Mouse (Mus musculus) hindbrain, embryonic 14.5 days (tissue): ENCODE data around the gene Rad51b. TPM values are rescaled to one million over a fixed set of nuclear protein-coding genes. Genes with fewer than 3 reads are reported as not detected.

Source experiments
- ATAC-seq: fragments of 200-750 bp; cut with Nextera tagmentation; 2 replicates; pipeline ENCODE4 v1.8.0; 2017; ENCODE audit warnings: moderate number of reproducible peaks, mild to moderate bottlenecking, moderate TSS enrichment, moderate library complexity; ENCODE audit not compliant: low FRiP score
- DNase-seq: peaks from one replicate; pipeline ENCODE4 v3.0.0-alpha.2; 2015; ENCODE audit warnings: low spot score
- H3K27ac ChIP-seq: fragments of 300-500 bp; sonication (generic); 2 replicates; pipeline ENCODE4 v1.5.1; 2014; ENCODE audit warnings: mild to moderate bottlenecking, moderate library complexity
- H3K27me3 ChIP-seq: fragments of 300-500 bp; sonication (generic); 2 replicates; pipeline ENCODE4 v1.6.1; 2014; ENCODE audit warnings: mild to moderate bottlenecking, low read length, mixed read lengths; ENCODE audit not compliant: control insufficient read depth, insufficient read depth
- H3K36me3 ChIP-seq: fragments of 300-500 bp; sonication (generic); replicated peaks from 2 replicates; pipeline ENCODE4 v1.6.1; 2014; ENCODE audit not compliant: control insufficient read depth, insufficient read depth
- H3K4me1 ChIP-seq: fragments of 300-500 bp; sonication (generic); replicated peaks from 2 replicates; pipeline ENCODE4 v1.6.1; 2014; ENCODE audit warnings: antibody characterized with exemption, low read length, mixed read lengths; ENCODE audit not compliant: control insufficient read depth, insufficient read depth
- H3K4me2 ChIP-seq: fragments of 300-500 bp; sonication (generic); replicated peaks from 2 replicates; pipeline ENCODE4 v1.6.1; 2014; ENCODE audit warnings: mild to moderate bottlenecking, moderate library complexity
- H3K4me3 ChIP-seq: fragments of 300-500 bp; sonication (generic); replicated peaks from 2 replicates; pipeline ENCODE4 v1.5.1; 2014; ENCODE audit warnings: mild to moderate bottlenecking, low read length
- H3K9ac ChIP-seq: fragments of 300-500 bp; sonication (generic); 2 replicates; pipeline ENCODE4 v1.6.1; 2014
- H3K9me3 ChIP-seq: fragments of 300-500 bp; sonication (generic); 2 replicates; pipeline ENCODE4 v1.6.1; 2016; ENCODE audit warnings: low read length; ENCODE audit not compliant: control insufficient read depth
- WGBS: fragments of 180-500 bp; shearing (Covaris S2); extraction: QIAGEN DNeasy Blood & Tissue Kit; methylation state at CpG from one replicate; pipeline ENCODE4 v1.1.7; 2014; 5-methylcytosine and 5-hydroxymethylcytosine counted together
- polyA plus RNA-seq: library from polyadenylated mRNA; unstranded; fragments of >200 nt; fragmentation: Nextera tagmentation; extraction: Ambion mirVana; gene quantifications from 2 replicates; pipeline ENCODE4 v1.2.1, GENCODE M21; 2014

Rad51b gene
- polyA plus RNA-seq, 1 experiment from 2014 or later = 1.5 TPM

DNA sequence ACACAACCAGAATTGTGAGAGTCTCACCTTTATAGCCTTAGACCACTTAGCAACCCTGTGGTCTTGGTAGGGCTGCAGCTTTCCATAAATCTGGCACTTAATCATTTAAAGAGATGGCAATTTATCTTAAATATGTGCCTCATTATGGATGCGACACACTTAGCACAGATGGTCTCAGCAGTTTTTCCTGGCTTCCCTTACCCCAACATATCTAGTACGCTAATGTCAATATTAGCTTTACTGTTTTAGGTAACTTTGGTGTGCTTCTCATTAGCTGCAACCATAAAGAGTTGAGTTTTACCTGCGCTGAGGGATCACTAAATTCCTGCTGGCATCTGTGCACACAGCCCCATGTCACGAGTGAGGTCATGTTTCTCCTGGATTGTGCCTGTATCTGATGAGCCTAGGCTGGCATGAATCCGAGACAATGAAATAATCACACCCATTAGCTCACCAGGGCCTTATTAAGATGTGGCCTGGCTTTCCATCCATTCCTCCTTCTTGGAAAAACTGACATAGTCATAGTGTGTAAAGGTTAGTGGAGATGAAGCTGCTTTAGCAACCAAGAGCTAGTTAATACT, 432.9 kb downstream of the Rad51b start:
- Histone ChIP-seq H3K9ac (no peak overlapping the region), H3K36me3 (no peaks in the 10 kb centered on the region), H3K27me3 (no peaks in the 10 kb centered on the region), H3K4me1 (0 out of 2 replicates have a peak, but pooled peaks cover 4% of the 10 kb centered on the region), H3K4me2 (no peak overlapping the region), H3K4me3 (no peak overlapping the region), H3K27ac (no peak overlapping the region), H3K9me3 (peaks cover 21% of the 10 kb centered on the region)
- WGBS = 74% methylated on average over 5 of the region's 5 CpGs
- DNase-seq = no peak
- ATAC-seq = no peak

DNA sequence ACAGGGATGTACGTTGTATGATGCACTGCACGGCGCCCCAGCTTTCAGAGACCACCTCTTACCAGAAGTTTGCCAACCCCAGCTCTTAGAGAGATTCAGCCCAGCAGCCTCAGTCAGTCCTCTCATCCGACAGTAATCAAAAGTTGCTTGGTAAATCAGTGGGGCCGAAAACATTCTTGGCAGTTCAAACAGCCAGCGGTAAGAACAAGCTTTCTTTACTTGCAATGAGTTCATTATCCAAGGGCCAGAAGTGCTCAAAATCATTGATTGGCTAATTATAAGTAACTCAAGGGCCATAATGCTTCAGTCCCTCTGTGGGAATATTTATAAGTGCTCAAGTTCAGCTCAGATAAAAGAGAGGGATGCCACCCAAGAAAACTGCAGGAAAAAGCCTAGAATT, 434.8 kb downstream of the Rad51b start:
- peak overlapping the region; percentile 43 for H3K27ac ChIP-seq
- DNase-seq = no peak
- ATAC-seq = no peak

DNA sequence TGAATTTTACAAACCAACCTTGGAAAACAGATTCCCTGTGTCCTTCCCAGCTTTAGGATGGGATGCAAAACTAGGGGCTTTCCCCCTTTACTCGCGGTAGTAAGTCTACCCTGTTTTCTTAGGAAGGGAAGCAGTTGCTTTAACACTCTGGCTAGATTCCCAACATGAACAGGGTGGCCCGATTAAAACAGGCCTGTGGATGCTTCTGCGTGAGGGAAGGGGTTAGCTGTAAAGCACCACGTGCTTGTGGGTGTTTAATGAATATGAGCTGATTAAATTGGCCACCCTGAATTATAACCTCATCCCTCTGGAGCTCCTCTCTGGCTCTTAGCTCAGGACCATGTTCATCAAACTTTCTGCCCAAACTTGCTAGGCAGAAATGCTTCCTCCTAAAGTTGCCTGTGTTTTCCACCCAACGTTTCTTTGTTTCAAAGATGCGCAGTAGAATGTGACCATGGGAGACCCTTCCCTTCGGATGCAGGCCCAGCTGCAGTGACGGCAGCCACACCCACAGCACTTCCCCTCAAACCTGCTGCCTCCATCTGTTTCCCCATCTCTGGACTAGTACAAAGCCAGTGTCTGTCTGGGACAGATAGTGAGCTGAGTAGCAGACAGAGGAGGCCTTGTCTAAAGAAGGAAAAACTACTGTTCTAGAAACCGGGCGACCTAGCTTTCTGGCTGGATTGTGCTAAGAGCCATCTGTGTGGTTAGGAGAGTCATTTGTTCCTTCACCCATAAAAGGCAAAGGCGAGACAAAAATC, 435.5 kb downstream of the Rad51b start:
- Histone ChIP-seq H3K36me3 (no peaks in the 10 kb centered on the region), H3K27ac (0 out of 2 replicates have a peak overlapping the region, but pooled peaks have one; percentile 16), H3K9me3 (peaks cover 20% of the 10 kb centered on the region), H3K9ac (no peak overlapping the region), H3K27me3 (no peaks in the 10 kb centered on the region), H3K4me2 (no peak overlapping the region), H3K4me1 (0 out of 2 replicates have a peak, but pooled peaks cover 6% of the 10 kb centered on the region), H3K4me3 (no peak overlapping the region)
- 44% methylated on average over 12 of the region's 12 CpGs for WGBS
- DNase-seq (no peak), ATAC-seq (no peak)

More for the DNA sequence above, 434.8 kb downstream of the Rad51b start:
- no peak overlapping the region for H3K4me2 ChIP-seq
- H3K4me3 ChIP-seq = no peak overlapping the region
- H3K9ac ChIP-seq = no peak overlapping the region
- 79% methylated on average over 6 of the region's 6 CpGs for WGBS
- no peaks in the 10 kb centered on the region for H3K27me3 ChIP-seq
- H3K4me1 ChIP-seq = 0 out of 2 replicates have a peak, but pooled peaks cover 6% of the 10 kb centered on the region
- H3K36me3 ChIP-seq = no peaks in the 10 kb centered on the region
- H3K9me3 ChIP-seq = peaks cover 21% of the 10 kb centered on the region

DNA sequence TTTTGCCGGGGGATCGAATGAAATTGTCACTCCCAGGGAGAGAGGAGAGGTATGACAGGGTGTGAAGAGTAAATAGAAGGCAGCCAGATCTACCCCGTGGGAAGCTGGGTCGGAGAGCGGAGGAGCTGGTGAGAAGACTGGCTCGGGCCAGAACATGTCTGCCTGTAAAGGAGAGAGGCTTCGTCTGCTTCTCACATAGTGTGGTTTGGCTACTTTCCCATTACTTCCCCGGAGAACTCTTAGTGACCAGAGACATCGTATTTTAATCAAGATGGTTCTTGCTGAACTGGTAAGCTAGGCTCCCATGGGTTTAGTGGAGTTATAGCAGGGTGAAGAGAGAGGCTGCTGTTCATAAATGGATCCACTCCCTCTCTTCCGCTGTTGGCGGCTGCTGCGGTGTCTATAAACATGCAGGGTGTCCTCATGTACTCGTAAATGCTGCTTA, 438.3 kb downstream of the Rad51b start:
- H3K27ac ChIP-seq = no peak overlapping the region
- no peak overlapping the region for H3K4me3 ChIP-seq
- no peak overlapping the region for H3K4me2 ChIP-seq
- ATAC-seq (no peak), DNase-seq (no peak)
- 77% methylated on average over 13 of the region's 13 CpGs for WGBS
- H3K4me1 ChIP-seq = 0 out of 2 replicates have a peak, but pooled peaks cover 4% of the 10 kb centered on the region
- no peaks in the 10 kb centered on the region for H3K27me3 ChIP-seq
- no peaks in the 10 kb centered on the region for H3K36me3 ChIP-seq
- no peaks in the 10 kb centered on the region for H3K9me3 ChIP-seq
- H3K9ac ChIP-seq = no peak overlapping the region

DNA sequence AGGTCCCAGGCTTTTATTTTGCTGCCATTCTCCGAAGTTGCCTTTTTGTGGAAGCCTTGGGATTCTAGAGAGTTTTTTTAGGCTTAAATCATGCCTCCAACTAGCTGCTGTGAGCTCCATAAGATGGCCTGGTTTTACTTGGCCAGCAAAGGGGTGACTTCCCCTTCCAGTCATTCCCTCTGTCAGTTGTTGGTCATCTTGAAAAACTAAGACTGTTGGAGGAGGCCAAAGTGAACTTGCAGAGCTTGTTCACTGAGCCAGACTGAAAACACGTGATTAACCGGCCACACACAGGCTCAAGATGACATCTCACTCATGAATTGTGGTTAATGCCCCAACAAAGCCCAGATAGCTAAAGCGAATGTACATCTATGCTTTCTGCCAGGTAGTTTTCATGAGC, 438.8 kb downstream of the Rad51b start:
- Histone ChIP-seq H3K4me1 (0 out of 2 replicates have a peak, but pooled peaks cover 4% of the 10 kb centered on the region), H3K4me2 (no peak overlapping the region), H3K4me3 (no peak overlapping the region), H3K9ac (no peak overlapping the region), H3K36me3 (no peaks in the 10 kb centered on the region), H3K27ac (no peak overlapping the region), H3K9me3 (no peaks in the 10 kb centered on the region), H3K27me3 (no peaks in the 10 kb centered on the region)
- WGBS = 87% methylated on average over 4 of the region's 4 CpGs
- ATAC-seq (no peak), DNase-seq (no peak)

DNA sequence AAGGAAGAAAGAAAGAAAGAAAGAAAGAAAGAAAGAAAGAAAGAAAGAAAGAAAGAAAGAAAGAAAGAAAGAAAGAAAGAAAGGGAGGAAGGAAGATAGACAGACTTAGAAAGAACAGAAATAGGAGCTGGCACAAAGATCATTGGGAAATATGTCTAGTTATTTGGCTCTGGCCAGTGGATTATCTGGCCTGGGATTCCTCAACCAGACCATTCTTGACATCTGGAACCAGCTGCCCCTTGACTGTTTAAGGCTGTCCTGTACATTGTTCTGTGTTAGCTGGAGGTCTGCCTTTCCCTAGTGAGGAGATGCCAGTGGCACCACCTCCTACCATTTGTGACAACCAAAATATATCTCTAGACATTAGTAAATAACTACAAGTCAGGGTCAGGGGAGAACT, 441.6 kb downstream of the Rad51b start:
- H3K4me1 ChIP-seq = 0 out of 2 replicates have a peak, but pooled peaks cover 4% of the 10 kb centered on the region
- H3K27me3 ChIP-seq = no peaks in the 10 kb centered on the region
- H3K9ac ChIP-seq = no peak overlapping the region
- ATAC-seq (no peak), DNase-seq (no peak)
- H3K27ac ChIP-seq = no peak overlapping the region
- no peaks in the 10 kb centered on the region for H3K36me3 ChIP-seq
- no peaks in the 10 kb centered on the region for H3K9me3 ChIP-seq
- no peak overlapping the region for H3K4me2 ChIP-seq
- no peak overlapping the region for H3K4me3 ChIP-seq

DNA sequence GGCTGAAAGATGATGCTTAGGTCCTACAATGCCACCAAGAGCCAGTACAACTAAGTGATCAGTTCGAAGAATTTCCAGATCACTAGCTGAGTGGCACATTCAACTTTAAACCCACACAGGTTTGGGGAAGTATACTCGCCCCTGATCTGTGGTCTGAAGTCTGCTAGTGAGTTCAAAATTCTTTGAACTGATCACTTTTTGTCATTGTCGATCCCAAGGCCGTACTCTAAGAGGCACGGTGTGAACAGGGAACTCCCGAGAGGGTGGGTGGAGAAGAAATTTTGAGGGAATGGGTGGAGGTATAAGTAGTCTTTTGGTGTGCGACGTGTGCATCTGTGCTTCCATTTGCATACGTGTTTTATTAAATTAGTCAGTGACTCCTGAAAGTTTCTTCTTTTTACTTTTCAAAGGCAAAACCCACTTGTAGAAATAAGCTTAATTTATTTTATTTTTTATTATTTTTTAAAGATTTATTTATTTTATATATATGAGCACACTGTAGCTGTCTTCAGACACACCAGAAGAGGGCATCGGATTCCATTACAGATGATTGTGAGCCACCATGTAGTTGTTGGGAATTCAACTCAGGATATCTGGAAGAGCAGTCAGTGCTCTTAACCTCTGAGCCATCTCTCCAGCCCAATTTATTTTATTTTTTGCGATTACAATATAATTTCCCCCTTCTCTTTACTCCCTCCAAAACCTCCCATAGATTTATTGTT, 443.0 kb downstream of the Rad51b start:
- H3K9ac ChIP-seq = no peak overlapping the region
- H3K27ac ChIP-seq = no peak overlapping the region
- WGBS = 95% methylated on average over 11 of the region's 11 CpGs
- H3K4me2 ChIP-seq = no peak overlapping the region
- 0 out of 2 replicates have a peak, but pooled peaks cover 2% of the 10 kb centered on the region for H3K4me1 ChIP-seq
- DNase-seq (no peak), ATAC-seq (no peak)
- no peak overlapping the region for H3K4me3 ChIP-seq
- H3K27me3 ChIP-seq = no peaks in the 10 kb centered on the region
- no peaks in the 10 kb centered on the region for H3K9me3 ChIP-seq
- H3K36me3 ChIP-seq = no peaks in the 10 kb centered on the region

DNA sequence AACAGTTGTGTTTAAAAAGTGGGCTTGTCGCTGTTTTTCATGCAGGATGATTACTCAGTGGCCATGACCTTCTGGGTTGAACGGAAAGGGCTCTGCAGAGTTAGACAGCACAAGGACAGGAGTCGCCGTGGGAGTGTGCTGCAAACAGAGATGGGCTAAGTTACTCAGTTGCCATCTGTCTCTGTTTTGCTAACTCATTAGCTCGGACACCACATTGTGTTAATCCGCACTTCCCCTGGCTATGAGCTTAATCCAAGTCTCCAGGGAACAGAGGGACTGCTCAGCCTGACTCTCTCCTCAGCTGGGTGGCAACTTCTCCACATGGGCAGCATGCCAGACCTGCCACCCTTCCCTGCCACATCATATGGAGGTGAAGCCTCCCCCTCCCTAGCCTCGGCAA, 445.1 kb downstream of the Rad51b start:
- Histone ChIP-seq H3K36me3 (no peaks in the 10 kb centered on the region), H3K27ac (no peak overlapping the region), H3K4me1 (peaks cover 11% of the 10 kb centered on the region; the same call in 1 of the 2 replicates), H3K9ac (no peak overlapping the region), H3K27me3 (no peaks in the 10 kb centered on the region), H3K9me3 (no peaks in the 10 kb centered on the region), H3K4me3 (no peak overlapping the region), H3K4me2 (no peak overlapping the region)
- 24% methylated on average over 7 of the region's 7 CpGs for WGBS
- DNase-seq (no peak), ATAC-seq (peak; percentile 21; the same call in 1 of the 2 replicates)

DNA sequence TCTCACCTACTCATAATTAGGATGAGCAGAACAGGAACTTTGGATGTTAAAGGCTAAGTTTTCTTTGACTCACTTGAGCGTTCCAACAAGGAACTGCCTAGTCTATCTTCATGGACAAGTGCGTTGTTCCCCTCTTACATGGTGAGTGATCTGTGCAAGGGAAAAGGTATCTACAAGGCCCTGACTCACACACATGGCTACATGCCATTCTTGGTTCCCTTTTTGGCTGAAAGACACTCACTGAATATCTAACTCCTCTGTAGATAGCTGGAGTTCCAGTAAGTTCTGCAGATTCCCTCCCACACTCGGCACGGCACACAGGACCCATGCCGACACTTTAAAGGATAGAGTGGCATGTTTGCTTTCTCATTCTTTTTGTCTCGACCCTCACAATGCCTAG, 447.0 kb downstream of the Rad51b start:
- Histone ChIP-seq H3K27me3 (no peaks in the 10 kb centered on the region), H3K9ac (no peak overlapping the region)
- 81% methylated on average over 6 of the region's 6 CpGs for WGBS

More for the DNA sequence above, 447.0 kb downstream of the Rad51b start:
- ATAC-seq = no peak
- Histone ChIP-seq H3K4me1 (peaks cover 11% of the 10 kb centered on the region; the same call in 1 of the 2 replicates), H3K27ac (no peak overlapping the region), H3K36me3 (no peaks in the 10 kb centered on the region), H3K4me2 (no peak overlapping the region), H3K9me3 (no peaks in the 10 kb centered on the region), H3K4me3 (no peak overlapping the region)
- no peak for DNase-seq
